Mouse (Mus musculus) adrenal gland, postnatal 4 days (tissue): Measurements from ENCODE around the gene Gm36245. TPM values are rescaled to one million over a fixed set of nuclear protein-coding genes. Genes with fewer than 3 reads are reported as not detected.
"Not testable (repeated sequence)": the region's sequence is repeated elsewhere in the genome, so short reads cannot be mapped to it uniquely, and the experiment has no call there.

ENCODE experiments used
- DNase-seq, 2 experiments: peaks; one replicate each; pipeline ENCODE4 v3.0.0; 2021 to 2022; ENCODE audit warnings: low spot score in 2 of 2, mixed read lengths in 2 of 2
- long read RNA-seq, 2 experiments: library from polyadenylated mRNA; stranded (forward); transcript quantifications; one replicate each; pipeline ENCODE4 v2.0.0; 2021
- total RNA-seq, 2 experiments: library from RNA; stranded (reverse); gene quantifications; 2 replicates each; pipeline ENCODE4 v1.2.3; 2021

Gene Gm36245
- total RNA-seq: not detected
- long read RNA-seq, experiment 1: 0 reads
- long read RNA-seq, experiment 2: 0 reads

DNA sequence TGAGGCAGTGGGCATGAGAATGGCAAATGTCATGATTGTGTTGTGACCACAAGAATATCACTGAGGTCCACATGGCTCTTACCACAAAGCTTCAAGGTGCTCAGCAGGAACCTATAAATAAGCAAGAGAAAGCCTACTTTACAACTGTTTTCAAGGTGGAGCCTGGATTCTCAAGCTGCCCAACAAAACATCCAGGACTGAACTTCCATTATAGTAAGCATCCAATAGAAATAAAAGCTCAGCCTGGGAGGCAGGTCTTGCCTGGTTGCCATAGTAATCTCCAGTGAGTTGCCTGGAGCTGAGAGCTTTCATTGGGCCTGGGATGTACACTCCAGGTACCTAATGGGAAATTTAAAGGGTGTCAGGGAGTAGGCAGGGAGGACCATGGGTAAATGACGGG lies at the start of gene Gm36245:
Gene Gm36245 (plus strand): TSS at position 301 of the 400 bp plus-strand sequence.
- DNase-seq: no peak

DNA sequence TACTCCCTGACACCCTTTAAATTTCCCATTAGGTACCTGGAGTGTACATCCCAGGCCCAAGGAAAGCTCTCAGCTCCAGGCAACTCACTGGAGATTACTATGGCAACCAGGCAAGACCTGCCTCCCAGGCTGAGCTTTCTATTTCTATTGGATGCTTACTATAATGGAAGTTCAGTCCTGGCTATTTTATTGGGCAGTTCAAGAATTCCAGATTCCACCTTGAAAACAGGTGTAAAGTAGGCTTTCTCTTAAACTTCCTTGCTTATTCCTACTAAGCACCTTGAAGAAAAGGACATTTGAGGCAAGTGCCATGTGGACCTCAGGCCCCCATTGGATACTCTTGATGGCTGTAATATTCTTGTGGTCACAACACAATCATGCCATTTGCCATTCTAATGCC lies 37.3 kb upstream of the Gm36245 start, which contains the start of gene 1700025B11Rik:
Gene 1700025B11Rik (minus strand): TSS at position 101 of the 400 bp plus-strand sequence.
- DNase-seq: no peak

DNA sequence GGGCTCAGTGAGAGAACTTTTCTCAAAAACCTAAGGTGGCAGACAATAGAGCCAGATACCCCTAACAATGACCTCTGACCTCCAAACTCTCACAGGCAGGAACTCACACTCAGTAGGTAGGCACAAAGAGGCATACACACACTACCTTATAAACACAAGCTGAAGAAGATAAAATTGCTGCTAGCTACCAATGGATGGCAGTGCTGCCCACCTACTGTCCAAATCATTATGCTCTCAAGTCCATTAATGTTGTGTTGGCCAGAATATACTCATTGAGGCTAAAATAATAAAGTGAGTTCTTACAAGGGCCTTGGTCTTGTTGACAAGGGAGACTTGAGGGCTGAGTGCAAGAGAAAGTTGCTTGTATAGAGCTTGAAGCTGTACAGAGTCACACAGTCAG lies 35.8 kb upstream of the Gm36245 start:
- no peak for DNase-seq

DNA sequence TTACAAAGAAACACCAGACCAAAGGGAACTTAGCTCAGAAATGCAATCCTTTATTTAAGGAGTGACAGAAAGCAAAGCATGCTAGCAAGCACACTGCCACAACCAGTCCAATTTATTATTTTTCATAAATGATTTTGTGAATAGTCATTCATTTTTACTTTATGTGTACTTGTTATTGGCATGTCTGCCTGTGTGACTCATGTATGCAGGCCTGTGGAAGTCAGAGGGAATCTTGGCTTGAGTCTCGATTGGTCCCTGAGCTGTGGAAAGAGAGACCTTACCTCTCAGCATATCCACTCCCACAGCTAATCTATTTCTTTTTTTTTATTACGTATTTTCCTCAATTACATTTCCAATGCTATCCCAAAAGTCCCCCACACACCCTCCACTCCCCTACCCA lies 20.3 kb upstream of the Gm36245 start:
- no peak for DNase-seq

DNA sequence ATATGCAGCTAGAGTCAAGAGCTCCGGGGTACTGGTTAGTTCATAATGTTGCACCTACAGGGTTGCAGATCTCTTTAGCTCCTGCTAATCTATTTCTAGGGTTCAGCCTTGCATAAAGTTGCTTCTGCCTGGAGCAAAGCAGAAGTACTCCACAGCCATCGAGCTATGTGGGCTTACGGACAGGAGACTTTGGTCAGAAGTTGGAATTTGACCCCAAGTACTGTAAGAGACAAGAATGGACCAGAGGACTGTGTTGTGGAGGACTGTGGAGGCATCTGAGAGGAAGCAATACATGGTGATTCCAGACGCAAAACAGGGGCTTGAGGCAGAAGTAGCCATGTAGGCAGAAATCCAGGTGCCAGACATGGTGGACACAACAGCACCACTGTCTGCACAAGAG lies 19.7 kb upstream of the Gm36245 start:
- no peak for DNase-seq

DNA sequence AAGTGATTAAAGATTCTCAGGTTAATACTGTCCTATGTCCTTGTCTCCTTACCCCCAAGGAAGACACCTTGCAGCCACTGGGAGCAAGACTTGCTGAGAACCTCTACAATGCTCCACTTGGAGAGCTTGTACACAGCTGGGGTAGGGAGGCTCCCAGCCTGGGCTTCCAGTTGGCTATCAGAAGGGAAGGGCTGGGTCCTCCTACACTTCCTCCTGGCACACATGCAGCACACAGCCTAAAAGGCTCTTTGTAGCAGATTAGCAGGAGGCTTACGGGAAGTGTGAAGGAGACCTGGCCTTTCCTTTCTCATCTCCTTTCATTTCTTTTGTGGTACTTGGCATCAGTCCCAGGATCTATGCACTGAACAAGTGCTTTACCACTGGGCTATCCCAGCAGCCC lies 17.4 kb upstream of the Gm36245 start:
- no peak for DNase-seq

DNA sequence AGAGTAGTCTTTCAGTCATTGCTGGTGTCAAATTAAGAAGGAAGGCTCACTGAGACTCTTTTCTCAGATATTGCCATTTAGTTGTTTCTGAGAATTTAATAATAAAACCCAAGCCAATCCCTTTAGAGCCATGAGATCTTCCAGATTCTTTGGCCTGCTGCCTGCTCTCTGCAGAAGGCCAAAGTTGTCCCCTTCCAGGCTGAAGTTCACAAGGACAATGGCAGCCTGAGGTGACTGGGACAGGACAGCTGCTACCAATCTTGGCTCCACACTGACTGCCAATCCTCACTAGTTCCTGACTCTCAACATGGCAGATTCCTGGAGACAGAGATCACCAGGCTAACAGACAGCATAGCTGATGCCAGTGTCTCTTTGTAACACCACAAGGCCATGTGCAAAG lies 12.0 kb upstream of the Gm36245 start:
- no peak for DNase-seq

DNA sequence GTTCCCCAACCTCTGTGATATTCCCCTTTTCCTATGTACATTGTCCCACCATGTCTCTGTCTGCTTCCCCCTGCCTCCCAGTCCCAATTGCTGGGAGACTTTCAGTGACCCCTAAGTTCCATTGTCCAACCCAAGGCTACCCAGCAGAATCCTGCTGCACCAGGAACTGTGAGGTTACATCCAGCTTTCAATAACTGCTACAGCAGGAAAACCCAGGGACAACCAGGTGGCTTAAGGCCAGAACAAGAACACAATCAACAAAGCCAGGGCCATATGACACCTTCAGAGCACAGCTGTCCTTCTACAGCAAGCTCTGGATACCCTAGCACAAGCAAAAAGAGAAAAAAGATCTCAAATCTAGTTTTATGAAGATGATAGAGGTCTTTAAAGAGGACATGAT lies 10.1 kb upstream of the Gm36245 start:
- DNase-seq: no peak

DNA sequence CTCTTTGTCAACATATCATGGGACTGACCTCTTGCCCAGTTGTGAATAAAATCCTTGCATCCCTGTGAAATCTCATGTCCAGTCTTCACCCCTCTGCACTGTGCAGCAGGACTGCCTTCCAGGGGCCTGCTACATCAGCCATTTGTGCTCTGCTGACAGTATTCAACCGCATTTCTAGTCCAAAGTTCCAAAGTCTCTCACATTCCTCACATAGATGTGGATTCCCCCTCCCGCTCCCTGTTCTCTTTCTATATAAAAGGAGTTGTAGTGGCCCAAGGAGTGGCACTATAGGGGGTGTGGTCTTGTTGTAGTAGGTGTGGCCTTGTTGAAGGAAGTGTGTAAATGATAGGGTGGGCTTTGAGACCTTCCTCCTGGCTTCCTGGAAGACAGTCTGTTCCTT lies 8.2 kb upstream of the Gm36245 start:
- no peak for DNase-seq

DNA sequence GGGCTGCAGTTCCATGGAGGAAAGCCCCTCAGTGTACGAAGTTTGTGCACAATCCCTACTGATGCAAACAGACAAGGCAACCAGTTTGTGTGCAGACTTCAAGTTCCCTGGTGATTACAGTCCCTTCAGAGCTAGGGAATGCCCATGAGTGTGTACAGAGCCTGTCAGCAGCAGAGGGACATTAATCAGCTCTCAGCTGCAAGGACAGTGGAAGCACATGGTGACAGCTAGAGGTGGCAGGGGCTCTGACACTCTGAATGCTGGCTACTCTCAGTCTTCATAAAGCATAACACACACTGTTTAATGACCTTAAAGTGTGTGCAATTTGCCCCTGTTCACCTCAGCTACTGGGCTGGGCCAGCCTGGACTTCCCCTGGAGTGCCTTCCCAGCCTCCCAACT lies 5.5 kb upstream of the Gm36245 start:
- no peak for DNase-seq

DNA sequence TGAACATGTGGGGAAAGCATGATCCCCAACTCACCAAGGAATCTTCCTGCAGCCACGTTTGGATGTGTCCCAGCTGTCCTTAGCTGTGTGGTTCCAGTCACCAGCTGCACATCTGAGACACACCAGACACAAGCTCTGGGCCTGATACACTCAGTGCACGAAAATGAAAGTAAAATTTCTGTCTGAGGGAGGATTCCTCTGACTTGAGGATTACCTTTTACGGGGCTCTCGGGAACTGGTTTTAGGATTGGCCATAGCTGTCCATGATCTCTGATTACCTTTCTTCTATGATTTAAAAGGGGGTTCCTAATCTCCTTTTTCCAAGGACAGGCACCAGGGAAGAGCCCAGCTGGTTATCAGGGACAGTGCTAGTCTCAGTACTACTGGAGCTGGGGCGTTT lies 3.1 kb upstream of the Gm36245 start, which contains the start of gene Apol10b:
Gene Apol10b (minus strand): TSS at position 165 of the 400 bp plus-strand sequence.
- no peak for DNase-seq

DNA sequence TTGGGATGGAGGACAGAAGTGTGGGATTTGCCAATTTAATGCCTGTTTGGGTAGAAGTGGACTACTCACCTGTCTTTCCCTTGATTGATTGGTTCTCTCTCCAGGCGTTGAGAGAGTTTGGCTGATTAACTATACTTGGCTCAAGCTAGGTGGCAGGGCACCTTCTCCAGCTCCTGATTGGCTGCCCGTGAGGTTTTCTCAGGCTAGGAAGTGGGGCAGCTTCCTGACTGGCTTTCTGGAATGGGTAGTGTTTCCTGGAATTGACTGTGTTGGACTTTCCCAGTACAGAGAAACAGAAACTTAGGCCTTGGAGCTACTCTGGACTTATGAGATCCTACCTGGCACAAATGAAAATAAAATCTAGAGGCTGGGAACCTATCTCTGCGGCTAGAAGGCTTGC lies 629 bp upstream of the Gm36245 start:
- DNase-seq: no peak

DNA sequence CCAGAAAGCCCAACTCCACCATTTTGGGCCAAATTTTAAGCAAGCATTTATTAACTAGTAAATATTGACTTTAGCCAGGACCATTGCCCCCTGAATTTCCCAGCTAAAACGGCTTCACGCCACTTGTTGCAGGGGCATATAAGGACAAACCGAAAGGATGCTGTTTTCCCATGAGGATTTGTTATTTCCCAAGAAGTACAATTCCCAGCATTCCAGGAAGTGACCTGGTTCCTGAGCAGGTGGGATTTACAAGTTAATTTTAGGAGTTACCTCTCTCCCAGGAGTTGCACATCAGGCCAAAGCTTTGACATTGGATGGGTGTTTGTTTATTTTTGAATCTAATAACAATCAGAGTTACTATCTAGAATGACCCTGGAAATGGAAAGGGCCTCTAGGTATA lies 7.0 kb downstream of the Gm36245 start:
- no peak for DNase-seq

DNA sequence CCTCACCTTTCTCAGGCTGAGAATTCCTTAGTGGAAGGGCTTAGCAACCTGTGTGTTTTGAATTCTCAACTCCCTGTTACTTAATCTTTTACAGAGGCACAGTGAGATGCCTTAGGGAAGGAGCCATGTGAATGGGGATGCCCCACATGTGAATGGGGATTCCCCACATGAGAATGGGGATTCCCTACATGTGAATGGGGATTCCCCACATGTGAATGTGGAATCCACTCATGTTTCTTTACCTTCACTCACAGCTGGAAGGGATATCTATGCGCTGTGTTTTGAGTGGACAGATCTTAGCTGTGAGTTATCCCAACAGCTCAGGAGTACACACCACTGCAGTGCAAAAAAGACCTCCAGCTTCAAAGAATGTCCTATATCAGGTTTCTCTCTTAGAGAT lies 25.7 kb downstream of the Gm36245 start:
- no peak for DNase-seq

DNA sequence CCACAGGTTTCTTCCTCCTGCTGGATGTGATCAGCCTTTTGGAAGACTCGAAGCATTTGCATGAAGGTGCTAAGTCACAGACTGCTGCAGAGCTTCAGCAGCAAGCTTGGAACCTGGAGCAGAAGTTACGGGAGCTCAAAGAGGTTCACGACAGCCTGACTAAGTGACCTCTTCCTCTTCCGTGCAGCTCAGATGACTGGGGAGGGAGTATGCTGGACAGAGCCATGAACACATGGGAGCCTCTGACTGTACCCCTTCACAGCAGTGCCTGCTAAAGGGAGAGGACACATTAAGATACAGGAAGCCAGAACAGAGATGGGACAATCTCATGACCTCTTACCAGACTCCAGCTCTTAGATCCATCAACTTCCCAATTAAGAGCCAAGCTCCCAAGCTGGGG lies 27.4 kb downstream of the Gm36245 start:
- DNase-seq: not testable (repeated sequence)

DNA sequence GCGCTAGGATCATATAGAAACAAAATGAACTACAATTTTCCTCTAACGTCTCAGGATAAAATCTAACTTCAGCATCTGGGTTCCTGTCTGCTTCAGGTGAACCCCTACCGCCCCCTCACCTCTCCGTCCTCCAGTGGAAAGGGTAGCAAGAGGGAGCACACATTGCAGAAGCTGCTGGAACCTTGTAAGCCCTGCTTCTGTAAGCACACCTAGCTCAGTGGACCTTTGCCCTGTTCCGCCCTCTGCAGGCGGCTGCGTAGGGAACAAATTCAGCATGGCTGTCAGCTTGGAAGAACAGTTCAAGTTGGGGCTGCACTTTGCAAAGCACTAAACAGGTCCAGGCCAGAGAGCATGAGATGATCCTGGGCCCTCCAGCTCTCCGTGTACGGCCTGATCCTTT lies 29.6 kb downstream of the Gm36245 start:
- not testable (repeated sequence) for DNase-seq

DNA sequence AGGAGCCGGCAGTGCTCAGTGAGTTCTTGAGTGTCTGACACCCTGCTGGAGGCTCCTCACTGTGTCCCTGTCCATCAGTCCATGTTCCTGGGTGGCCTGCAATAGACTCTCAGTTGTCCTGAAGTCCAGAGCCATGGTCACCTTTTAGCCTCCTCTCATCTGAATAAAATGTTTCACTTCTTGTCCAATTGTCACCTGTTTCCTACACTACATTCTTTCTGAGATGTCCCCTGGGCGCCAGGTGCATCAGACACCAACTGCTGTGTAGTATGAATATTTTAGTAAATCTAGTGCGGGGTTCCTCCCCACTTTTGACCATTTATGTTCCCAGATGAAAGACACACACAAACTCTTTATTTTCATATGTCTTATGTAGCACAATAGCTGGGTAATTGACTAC lies 30.8 kb downstream of the Gm36245 start:
- DNase-seq: not testable (repeated sequence)

DNA sequence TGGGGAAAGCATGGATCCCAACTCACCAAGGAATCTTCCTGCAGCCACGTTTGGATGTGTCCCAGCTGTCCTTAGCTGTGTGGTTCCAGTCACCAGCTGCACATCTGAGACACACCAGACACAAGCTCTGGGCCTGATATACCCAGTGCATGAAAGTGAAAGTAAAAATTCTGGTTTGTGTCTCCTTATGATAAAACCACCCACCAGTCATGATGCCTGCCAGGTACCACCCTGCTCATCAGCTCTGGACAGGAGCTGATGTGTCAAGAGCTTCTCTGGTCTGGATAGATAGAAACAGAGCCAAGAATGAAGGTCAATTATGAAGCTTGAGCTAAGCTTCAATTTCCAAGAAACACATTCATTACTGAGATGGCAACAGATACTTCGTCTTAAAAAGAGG lies 44.1 kb downstream of the Gm36245 start, which contains the start of gene Apol11b:
Gene Apol11b (minus strand): TSS at position 111 of the 400 bp plus-strand sequence.
- DNase-seq: not testable (repeated sequence)

DNA sequence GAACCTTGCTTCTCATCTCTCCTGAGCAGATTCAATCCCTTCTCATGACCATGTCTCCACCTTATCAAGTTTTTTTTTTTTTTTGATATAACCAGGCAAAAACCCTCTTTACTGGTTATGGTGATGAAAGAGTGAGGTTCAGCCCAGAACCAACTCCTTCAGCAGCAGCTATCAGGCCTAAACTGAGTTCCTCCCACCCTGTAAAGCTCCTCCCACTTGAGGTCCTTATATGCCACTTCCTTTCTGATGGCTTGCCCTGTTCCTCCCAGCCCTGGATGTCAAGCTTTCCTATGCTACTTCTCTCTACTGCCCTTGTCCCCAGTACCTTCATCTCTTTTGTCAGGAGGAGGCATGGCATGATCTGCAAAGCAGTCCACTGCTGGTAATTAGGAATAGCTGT lies 52.1 kb downstream of the Gm36245 start:
- not testable (repeated sequence) for DNase-seq

Other genes with a start within 250 kb of the Gm36245 start
- 1 to 10 TPM in 1 of 2 experiments, not detected in 1; 2.5 TPM for gene Apol7a, start 200.1 kb upstream of the Gm36245 start, total RNA-seq
- under 1 TPM; 0.23 to 0.45 TPM for gene Apol9a, start 188.1 kb upstream of the Gm36245 start, total RNA-seq
- not detected for gene Apol7b, start 151.8 kb upstream of the Gm36245 start, total RNA-seq
- not detected for gene Apol10a, start 122.2 kb upstream of the Gm36245 start, total RNA-seq
- not detected for gene Apol11a, start 91.0 kb upstream of the Gm36245 start, total RNA-seq
- not detected for gene Apol7c, start 65.9 kb upstream of the Gm36245 start, total RNA-seq
- not detected for gene 1700025B11Rik, start 37.4 kb upstream of the Gm36245 start, total RNA-seq
- gene Apol10b, start 3.1 kb upstream of the Gm36245 start, total RNA-seq: under 1 TPM in 1 of 2 experiments, not detected in 1; 0.14 TPM
- gene Apol11b, start 44.0 kb downstream of the Gm36245 start, total RNA-seq: under 1 TPM; 0.59 to 0.90 TPM
- under 1 TPM in 1 of 2 experiments, not detected in 1; 0.14 TPM for gene Apol7e, start 99.6 kb downstream of the Gm36245 start, total RNA-seq
- under 1 TPM; 0.20 to 0.25 TPM for gene Apol9b, start 129.8 kb downstream of the Gm36245 start, total RNA-seq
- 1 to 10 TPM; 1.7 to 4.8 TPM for gene Apol8, start 157.7 kb downstream of the Gm36245 start, total RNA-seq
- 100 to 1,000 TPM; 251 to 311 TPM for gene Myh9, start 242.9 kb downstream of the Gm36245 start, total RNA-seq